Mouse (Mus musculus) liver, embryonic 15.5 days (tissue): ENCODE data around the gene Gm10031. TPM values are rescaled to one million over a fixed set of nuclear protein-coding genes. Genes with fewer than 3 reads are reported as not detected.

Experiments used
- ATAC-seq: fragments of 200-750 bp; cut with Nextera tagmentation; 2 replicates; pipeline ENCODE4 v1.8.0; 2017; ENCODE audit warnings: moderate number of reproducible peaks, mild to moderate bottlenecking, moderate library complexity; ENCODE audit not compliant: insufficient read depth
- H3K27ac ChIP-seq: fragments of 300-500 bp; sonication (generic); replicated peaks from 2 replicates; pipeline ENCODE4 v1.5.1; 2015; ENCODE audit warnings: mild to moderate bottlenecking, inconsistent platforms
- H3K27me3 ChIP-seq: fragments of 300-500 bp; sonication (generic); 2 replicates; pipeline ENCODE4 v1.6.1; 2015; ENCODE audit warnings: mild to moderate bottlenecking, inconsistent platforms
- H3K36me3 ChIP-seq: fragments of 300-500 bp; sonication (generic); replicated peaks from 2 replicates; pipeline ENCODE4 v1.6.1; 2015; ENCODE audit warnings: moderate library complexity, mild to moderate bottlenecking, inconsistent platforms
- H3K4me1 ChIP-seq: fragments of 300-500 bp; sonication (generic); replicated peaks from 2 replicates; pipeline ENCODE4 v1.6.1; 2015; ENCODE audit warnings: inconsistent platforms
- H3K4me2 ChIP-seq: fragments of 300-500 bp; sonication (generic); 2 replicates; pipeline ENCODE4 v1.6.1; 2015; ENCODE audit warnings: moderate library complexity, mild to moderate bottlenecking, inconsistent platforms
- H3K4me3 ChIP-seq: fragments of 300-500 bp; sonication (generic); replicated peaks from 2 replicates; pipeline ENCODE4 v1.5.1; 2015; ENCODE audit warnings: mild to moderate bottlenecking, inconsistent platforms
- H3K9ac ChIP-seq: fragments of 300-500 bp; sonication (generic); 2 replicates; pipeline ENCODE4 v1.6.1; 2015; ENCODE audit warnings: moderate library complexity, mild to moderate bottlenecking, inconsistent platforms
- H3K9me3 ChIP-seq: fragments of 300-500 bp; sonication (generic); replicated peaks from 2 replicates; pipeline ENCODE4 v1.6.1; 2016; ENCODE audit warnings: inconsistent platforms
- WGBS: fragments of 180-500 bp; shearing (Covaris S2); methylation state at CpG from one replicate; pipeline ENCODE4 v1.1.7; 2015; ENCODE audit warnings: mixed read lengths; ENCODE audit not compliant: insufficient replicate concordance; 5-methylcytosine and 5-hydroxymethylcytosine counted together
- polyA plus RNA-seq: library from polyadenylated mRNA; unstranded; fragments of >200 nt; fragmentation: Nextera tagmentation; extraction: Ambion mirVana; gene quantifications from 2 replicates; pipeline ENCODE4 v1.2.1, GENCODE M21; 2015

Gene Gm10031
- polyA plus RNA-seq, 1 experiment from 2014 or later = 0.17 TPM

DNA sequence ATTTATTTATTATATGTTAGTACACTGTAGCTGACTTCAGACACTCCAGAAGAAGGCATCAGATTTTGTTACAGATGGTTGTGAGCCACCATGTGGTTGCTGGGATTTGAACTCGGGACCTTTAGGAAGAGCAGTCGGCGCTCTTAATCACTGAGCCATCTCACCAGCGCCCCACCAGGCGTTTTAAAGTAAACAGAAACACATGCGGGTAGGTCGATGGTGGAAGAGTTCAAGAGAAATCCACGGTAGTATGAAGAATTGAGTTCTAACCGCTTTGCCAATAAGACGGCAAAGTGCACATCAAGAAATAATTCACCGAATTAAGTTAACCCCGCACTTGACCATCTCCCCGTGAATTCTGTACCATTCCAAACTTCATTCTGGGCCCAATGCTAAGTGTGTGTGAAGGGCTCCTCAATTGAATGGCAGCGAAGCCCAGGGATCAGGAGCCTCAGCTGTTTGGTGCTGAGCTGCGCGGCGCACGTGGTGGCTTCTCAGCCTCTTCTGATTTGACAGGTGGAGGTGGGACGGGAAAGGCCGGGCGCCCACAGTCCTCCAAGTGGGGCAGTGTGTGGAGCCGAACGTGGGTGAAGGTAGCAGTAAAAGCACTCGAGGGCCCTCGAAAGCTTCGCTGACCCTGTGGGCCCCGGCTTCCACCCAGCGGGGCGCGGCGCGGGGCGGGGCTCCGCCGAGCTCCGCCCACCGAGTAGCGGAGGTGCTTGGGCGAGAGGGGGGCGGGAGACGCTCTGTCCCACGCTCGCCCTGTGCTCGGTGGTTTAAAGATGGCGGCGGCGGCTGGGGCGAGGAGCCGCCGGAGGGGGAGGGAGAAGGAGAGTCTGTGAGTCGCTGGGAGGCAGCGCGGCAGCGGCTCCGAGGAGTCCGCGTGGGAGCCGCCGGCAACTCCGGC, 34.5 kb downstream of the Gm10031 start, which contains the start of gene Abl2:
Gene Abl2 (plus strand): TSS at position 763 of the 907 bp plus-strand sequence.
- Histone ChIP-seq H3K9me3 (no peaks in the 10 kb centered on the region), H3K4me3 (peak within 1 kb of the TSS; percentile 99), H3K4me2 (peak within 1 kb of the TSS; percentile 90), H3K9ac (peak within 1 kb of the TSS; percentile 95), H3K27ac (peak within 1 kb of the TSS; percentile 81), H3K4me1 (peaks cover 23% of the 10 kb centered on the region), H3K36me3 (no peaks in the 10 kb centered on the region), H3K27me3 (0 out of 2 replicates have a peak, but pooled peaks cover 3% of the 10 kb centered on the region)
- 8% methylated on average over 60 of the region's 60 CpGs for WGBS
- ATAC-seq = peak; percentile 94

DNA sequence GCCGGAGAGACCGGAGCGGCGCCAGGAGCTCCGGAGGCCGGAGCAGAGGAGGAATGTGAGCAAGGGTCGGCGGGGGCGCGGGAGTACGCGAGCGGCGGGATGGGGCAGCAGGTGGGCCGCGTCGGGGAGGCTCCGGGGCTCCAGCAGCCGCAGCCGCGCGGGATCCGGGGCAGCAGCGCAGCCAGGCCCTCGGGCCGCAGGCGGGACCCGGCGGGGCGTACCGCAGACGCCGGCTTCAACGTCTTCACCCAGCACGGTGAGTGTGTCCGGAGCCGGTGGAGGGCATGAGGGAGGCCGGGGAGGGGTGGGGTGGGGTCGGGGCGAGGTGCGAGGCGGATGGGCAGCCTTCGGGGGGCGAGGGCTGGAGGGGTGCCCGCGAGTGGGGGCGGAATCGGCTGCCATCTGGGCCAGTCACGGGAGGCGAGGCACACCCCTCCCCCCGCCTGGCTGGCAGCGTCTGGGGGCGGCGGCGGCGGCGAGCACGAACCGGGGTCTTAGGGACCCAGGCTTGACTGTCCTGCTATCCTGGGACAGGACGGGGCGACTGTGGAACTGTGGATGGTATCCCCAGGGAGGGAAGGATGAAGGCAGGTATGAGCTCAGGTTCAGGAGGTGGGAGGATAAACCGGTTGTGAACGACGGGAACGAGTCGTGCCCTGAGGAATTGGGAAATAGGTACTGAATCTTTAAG, 35.3 kb downstream of the Gm10031 start:
- under 1% methylated on average over 61 of the region's 66 CpGs for WGBS
- peak; percentile 68 for ATAC-seq
- H3K4me3 ChIP-seq = peak overlapping the region; percentile 99

DNA sequence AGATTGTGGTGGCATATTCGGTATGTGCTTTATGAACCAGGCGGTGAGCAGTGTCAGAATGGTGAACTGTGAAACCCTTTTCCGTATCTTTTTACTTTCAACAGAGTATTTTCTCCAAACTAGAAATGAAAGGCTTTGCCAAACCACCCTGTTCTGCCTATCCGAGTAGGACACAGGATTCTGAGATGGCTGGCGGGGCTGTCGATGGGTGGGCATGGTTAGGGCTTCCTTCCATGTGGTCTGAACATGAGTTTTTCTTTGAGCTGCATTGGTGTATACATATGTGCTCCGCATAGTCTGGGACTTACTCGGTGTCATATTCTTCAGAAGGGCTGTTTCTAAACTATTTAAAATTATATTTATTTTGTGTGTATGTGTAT, 35.8 kb downstream of the Gm10031 start:
- Histone ChIP-seq H3K9ac (peak overlapping the region; percentile 95), H3K4me3 (peak overlapping the region; percentile 99), H3K27me3 (0 out of 2 replicates have a peak, but pooled peaks cover 3% of the 10 kb centered on the region), H3K4me2 (peak overlapping the region; percentile 90), H3K9me3 (no peaks in the 10 kb centered on the region), H3K36me3 (no peaks in the 10 kb centered on the region), H3K4me1 (peaks cover 28% of the 10 kb centered on the region), H3K27ac (peak overlapping the region; percentile 81)
- 16% methylated on average over 8 of the region's 8 CpGs for WGBS
- no peak for ATAC-seq

More for the DNA sequence above, 35.3 kb downstream of the Gm10031 start:
- Histone ChIP-seq H3K4me1 (peaks cover 28% of the 10 kb centered on the region), H3K27me3 (0 out of 2 replicates have a peak, but pooled peaks cover 3% of the 10 kb centered on the region), H3K9me3 (no peaks in the 10 kb centered on the region), H3K9ac (peak overlapping the region; percentile 95), H3K27ac (peak overlapping the region; percentile 81), H3K4me2 (peak overlapping the region; percentile 90), H3K36me3 (no peaks in the 10 kb centered on the region)

DNA sequence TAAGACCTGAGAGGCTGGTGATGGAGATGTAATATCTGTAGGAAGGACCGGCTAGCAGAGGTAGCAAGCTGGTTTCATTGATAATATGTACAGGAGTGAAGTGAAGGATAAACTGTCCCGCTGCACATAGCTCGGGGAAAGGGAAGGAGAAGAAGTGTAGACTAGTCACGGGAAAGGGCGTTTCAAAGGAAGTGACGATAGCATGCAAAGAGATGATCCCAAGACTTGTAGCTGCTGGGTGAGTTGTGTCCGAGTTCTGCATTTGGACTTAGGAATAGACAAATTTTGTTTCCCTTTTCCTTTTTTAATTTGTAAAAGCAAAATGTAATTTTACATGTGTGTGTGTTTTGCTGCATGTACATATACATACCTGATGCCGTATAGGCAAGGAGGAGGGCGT, 36.7 kb downstream of the Gm10031 start:
- Histone ChIP-seq H3K27ac (no peak overlapping the region), H3K9me3 (no peaks in the 10 kb centered on the region), H3K27me3 (0 out of 2 replicates have a peak, but pooled peaks cover 3% of the 10 kb centered on the region), H3K4me1 (peaks cover 28% of the 10 kb centered on the region), H3K4me2 (peak overlapping the region; percentile 90; the same call in 1 of the 2 replicates), H3K4me3 (no peak overlapping the region), H3K36me3 (no peaks in the 10 kb centered on the region), H3K9ac (no peak overlapping the region)
- ATAC-seq = no peak
- 66% methylated on average over 9 of the region's 9 CpGs for WGBS

DNA sequence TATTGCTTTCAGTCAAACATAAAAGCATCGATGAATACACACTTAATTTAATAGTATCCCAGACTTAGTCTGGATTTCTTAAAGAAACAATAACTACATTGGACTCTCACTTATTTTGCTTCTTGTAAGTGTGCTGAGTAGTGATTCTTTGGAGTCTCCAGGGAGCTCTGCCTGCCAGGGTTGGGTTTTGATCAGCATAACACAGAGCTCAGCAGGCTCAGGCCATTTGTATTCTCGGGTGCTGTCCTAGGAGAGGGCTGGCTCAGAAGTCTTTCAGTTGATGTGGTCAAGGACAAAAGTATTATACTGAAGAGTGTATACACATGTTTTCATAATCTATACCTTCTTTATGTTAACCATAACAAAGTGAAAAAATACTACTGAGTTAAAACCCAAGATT, 41.5 kb downstream of the Gm10031 start:
- no peak for ATAC-seq
- Histone ChIP-seq H3K4me3 (no peak overlapping the region), H3K9ac (no peak overlapping the region), H3K4me1 (peaks cover 12% of the 10 kb centered on the region; the same call in 1 of the 2 replicates), H3K36me3 (no peaks in the 10 kb centered on the region), H3K9me3 (no peaks in the 10 kb centered on the region), H3K27ac (no peak overlapping the region), H3K27me3 (no peaks in the 10 kb centered on the region), H3K4me2 (no peak overlapping the region)
- 70% methylated on average over 2 of the region's 2 CpGs for WGBS

DNA sequence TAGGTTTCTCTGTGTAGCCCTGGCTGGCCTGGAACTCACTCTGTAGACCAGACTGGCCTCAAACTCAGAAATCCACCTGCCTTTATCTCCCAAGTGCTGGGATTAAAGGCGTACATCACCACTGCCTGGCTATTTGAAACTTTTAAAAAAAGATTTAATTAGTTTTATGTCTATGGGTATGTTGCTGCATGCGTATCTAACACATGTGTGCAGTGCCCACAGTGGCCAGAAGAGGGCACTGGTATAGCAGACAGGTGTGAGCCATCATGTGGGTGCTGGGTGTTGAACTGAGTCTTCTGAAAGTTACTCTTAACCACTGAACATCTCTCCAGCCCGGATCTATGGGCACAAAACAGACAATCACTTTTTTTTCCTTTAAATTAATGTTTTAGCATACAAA, 42.3 kb downstream of the Gm10031 start:
- Histone ChIP-seq H3K4me2 (no peak overlapping the region), H3K4me1 (peaks cover 9% of the 10 kb centered on the region; the same call in 1 of the 2 replicates), H3K27me3 (no peaks in the 10 kb centered on the region), H3K9ac (no peak overlapping the region), H3K9me3 (no peaks in the 10 kb centered on the region), H3K36me3 (no peaks in the 10 kb centered on the region), H3K27ac (no peak overlapping the region), H3K4me3 (no peak overlapping the region)
- WGBS = 73% methylated on average over 3 of the region's 3 CpGs
- ATAC-seq = no peak

DNA sequence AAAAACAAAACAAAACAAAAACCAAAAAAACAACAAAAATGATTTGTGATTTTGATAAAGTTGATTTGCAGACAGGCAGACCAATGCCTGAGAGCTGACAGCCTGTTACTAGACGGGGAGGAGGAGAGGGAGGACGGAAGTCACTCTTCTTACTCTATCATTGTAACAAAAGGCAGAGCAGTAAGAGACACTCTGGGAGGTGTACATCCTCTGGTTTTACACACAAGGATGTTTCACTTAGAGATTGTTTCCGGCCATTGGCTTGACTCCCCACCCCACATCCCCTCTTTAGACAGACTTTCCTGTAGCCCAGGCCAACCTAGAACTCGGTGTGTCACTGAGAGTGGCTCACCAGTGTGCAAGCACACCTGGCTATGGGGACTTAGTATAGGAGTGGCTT, 45.8 kb downstream of the Gm10031 start:
- H3K27me3 ChIP-seq = no peaks in the 10 kb centered on the region
- 0 out of 2 replicates have a peak, but pooled peaks cover 2% of the 10 kb centered on the region for H3K4me1 ChIP-seq
- no peak overlapping the region for H3K27ac ChIP-seq
- no peak overlapping the region for H3K9ac ChIP-seq
- no peaks in the 10 kb centered on the region for H3K9me3 ChIP-seq
- WGBS = 53% methylated on average over 4 of the region's 4 CpGs
- no peaks in the 10 kb centered on the region for H3K36me3 ChIP-seq
- no peak overlapping the region for H3K4me2 ChIP-seq
- ATAC-seq = no peak
- H3K4me3 ChIP-seq = no peak overlapping the region

DNA sequence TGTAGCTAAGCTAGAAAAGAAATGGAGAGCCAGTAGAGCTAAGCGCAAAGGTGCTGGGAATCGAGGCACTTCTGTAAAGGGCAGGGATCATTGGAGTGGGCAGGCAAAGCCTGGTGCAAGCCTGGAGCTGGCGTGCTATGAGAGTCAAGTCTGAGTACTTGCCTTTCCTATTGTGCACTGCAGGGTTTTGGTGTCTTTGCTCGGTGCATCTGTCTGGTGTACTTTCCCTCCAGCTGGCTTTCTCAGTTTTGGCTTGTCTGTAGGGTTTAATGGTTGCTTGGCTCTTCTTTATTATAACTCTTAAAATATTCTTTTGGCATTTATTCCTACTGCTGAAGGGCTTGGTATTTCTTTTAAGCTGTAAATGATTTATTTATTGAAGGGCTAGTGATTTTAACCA, 49.1 kb downstream of the Gm10031 start:
- ATAC-seq = no peak
- WGBS = 75% methylated on average over 4 of the region's 4 CpGs

More for the DNA sequence above, 49.1 kb downstream of the Gm10031 start:
- no peak overlapping the region for H3K4me3 ChIP-seq
- no peak overlapping the region for H3K27ac ChIP-seq
- no peaks in the 10 kb centered on the region for H3K27me3 ChIP-seq
- H3K36me3 ChIP-seq = no peaks in the 10 kb centered on the region
- no peak overlapping the region for H3K9ac ChIP-seq
- peaks cover 6% of the 10 kb centered on the region for H3K4me1 ChIP-seq
- no peak overlapping the region for H3K4me2 ChIP-seq
- H3K9me3 ChIP-seq = no peaks in the 10 kb centered on the region

Other genes with a start within 250 kb of the Gm10031 start
- gene Tdrd5, start 220.3 kb upstream of the Gm10031 start, polyA plus RNA-seq = 0.07 TPM in 2 replicates
- not detected in 2 replicates for gene Nphs2, start 213.3 kb upstream of the Gm10031 start, polyA plus RNA-seq
- gene Gm2000, start 158.0 kb upstream of the Gm10031 start, polyA plus RNA-seq = 483 and 500 TPM in 2 replicates
- not detected in 2 replicates for gene Axdnd1, start 102.9 kb upstream of the Gm10031 start, polyA plus RNA-seq
- 20.5 and 22.3 TPM in 2 replicates for gene Soat1, start 49.7 kb upstream of the Gm10031 start, polyA plus RNA-seq
- 0.90 and 0.94 TPM in 2 replicates for gene Abl2, start 34.8 kb downstream of the Gm10031 start, polyA plus RNA-seq
- gene Tor3a, start 150.3 kb downstream of the Gm10031 start, polyA plus RNA-seq = 4.4 and 4.6 TPM in 2 replicates
- 9.2 and 9.3 TPM in 2 replicates for gene Fam20b, start 195.1 kb downstream of the Gm10031 start, polyA plus RNA-seq